Mouse (Mus musculus) cortical plate, adult 2 months (tissue): ENCODE results near the gene Wee1.

Source experiments
- CTCF ChIP-seq: fragments of 200-500 bp; IDR thresholded peaks from 2 replicates; pipeline ENCODE4 v1.5.1; 2011; ENCODE audit warnings: mild to moderate bottlenecking, control low read depth, low read length; ENCODE audit not compliant: insufficient read depth; ENCODE audit errors: extremely low read depth
- POLR2A ChIP-seq: fragments of 200-500 bp; IDR thresholded peaks from 2 replicates; pipeline ENCODE4 v1.6.1; 2011; ENCODE audit warnings: mild to moderate bottlenecking, low read length, control low read depth; ENCODE audit not compliant: insufficient read depth; ENCODE audit errors: extremely low read depth

DNA sequence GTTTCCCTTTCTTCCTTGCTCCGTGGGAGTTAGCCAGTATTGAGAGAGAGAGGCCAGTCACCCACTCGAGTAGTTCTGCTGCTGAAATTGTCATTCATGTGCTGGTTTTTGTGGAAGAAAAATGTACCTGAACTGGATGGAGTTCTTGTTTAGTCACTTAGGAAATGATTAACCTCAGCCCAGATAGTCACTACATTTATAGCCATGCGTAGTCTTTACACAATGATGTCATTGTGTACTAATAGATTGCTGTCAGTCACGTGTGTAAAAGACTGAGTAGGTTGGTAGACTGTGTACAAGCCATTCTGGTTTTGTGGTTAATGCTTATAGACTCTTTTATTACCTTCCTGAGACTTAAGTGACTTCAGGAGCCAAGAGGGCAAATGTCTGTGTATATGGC is 33.9 kb upstream of the Wee1 start:
- TF ChIP-seq POLR2A (no peak), CTCF (no peak)
